Mouse (Mus musculus): Measurements from ENCODE around the gene Hipk2.

Hipk2 gene

GRCm38 (mm10) chr6:38792966-38793365 is 83.0 kb downstream of the Hipk2 start:
- no peak for DNase-seq (ENCODE audit: low spot score)

- DNase-seq (ENCODE audit: low spot score) = no peak
Observed at GRCm38 (mm10) chr6:38789221-38789810, 86.6 kb downstream of the Hipk2 start.

- no peak for DNase-seq (ENCODE audit: low spot score)
Observed at GRCm38 (mm10) chr6:38787811-38788509, 88.0 kb downstream of the Hipk2 start.

- no peak for DNase-seq (ENCODE audit: low spot score)
Observed at GRCm38 (mm10) chr6:38787134-38787533, 88.8 kb downstream of the Hipk2 start.

GRCm38 (mm10) chr6:38785747-38786146 is 90.2 kb downstream of the Hipk2 start:
- DNase-seq (ENCODE audit: low spot score) = no peak

GRCm38 (mm10) chr6:38779411-38779810 is 96.6 kb downstream of the Hipk2 start:
- no peak for DNase-seq (ENCODE audit: low spot score)

GRCm38 (mm10) chr6:38778887-38779286 is 97.1 kb downstream of the Hipk2 start:
- no peak for DNase-seq (ENCODE audit: low spot score)

GRCm38 (mm10) chr6:38776000-38776584 is 99.9 kb downstream of the Hipk2 start:
- DNase-seq (ENCODE audit: low spot score) = no peak

GRCm38 (mm10) chr6:38772836-38773518 is 103.0 kb downstream of the Hipk2 start:
- no peak for DNase-seq (ENCODE audit: low spot score)

GRCm38 (mm10) chr6:38771061-38771667 is 104.8 kb downstream of the Hipk2 start:
- DNase-seq (ENCODE audit: low spot score) = no peak

- no peak for DNase-seq (ENCODE audit: low spot score)
Observed at GRCm38 (mm10) chr6:38769627-38770026, 106.3 kb downstream of the Hipk2 start.

GRCm38 (mm10) chr6:38762588-38763265 is 113.2 kb downstream of the Hipk2 start:
- DNase-seq (ENCODE audit: low spot score) = no peak

GRCm38 (mm10) chr6:38762006-38762405 is 114.0 kb downstream of the Hipk2 start:
- DNase-seq (ENCODE audit: low spot score) = no peak

- DNase-seq (ENCODE audit: low spot score) = no peak
Observed at GRCm38 (mm10) chr6:38760911-38761706, 114.9 kb downstream of the Hipk2 start.

GRCm38 (mm10) chr6:38759922-38760620 is 115.9 kb downstream of the Hipk2 start:
- DNase-seq (ENCODE audit: low spot score) = no peak

- no peak for DNase-seq (ENCODE audit: low spot score)
Observed at GRCm38 (mm10) chr6:38759186-38759585, 116.8 kb downstream of the Hipk2 start.

GRCm38 (mm10) chr6:38757597-38757996 is 118.4 kb downstream of the Hipk2 start:
- no peak for DNase-seq (ENCODE audit: low spot score)

GRCm38 (mm10) chr6:38756968-38757367 is 119.0 kb downstream of the Hipk2 start:
- no peak for DNase-seq (ENCODE audit: low spot score)

GRCm38 (mm10) chr6:38755961-38756360 is 120.0 kb downstream of the Hipk2 start:
- DNase-seq (ENCODE audit: low spot score) = no peak

- DNase-seq (ENCODE audit: low spot score) = no peak
Observed at GRCm38 (mm10) chr6:38755188-38755587, 120.8 kb downstream of the Hipk2 start.
